Mouse (Mus musculus) cerebellum, adult 2 months (tissue): ENCODE data around the gene Dnajc25.

Experiments
- CTCF ChIP-seq: fragments of 200-500 bp; IDR thresholded peaks from 2 replicates; pipeline ENCODE4 v1.5.1; 2011; ENCODE audit warnings: low read depth, mild to moderate bottlenecking, control low read depth, low read length, moderate library complexity, borderline replicate concordance; ENCODE audit not compliant: insufficient read depth
- POLR2A ChIP-seq: fragments of 200-500 bp; IDR thresholded peaks from 2 replicates; pipeline ENCODE4 v1.6.1; 2011; ENCODE audit warnings: low read length, control low read depth, borderline replicate concordance; ENCODE audit not compliant: insufficient read depth

- TF ChIP-seq POLR2A (no peak), CTCF (no peak)
Measured at GRCm38 (mm10) chr4:58982806-58983205, 12.1 kb upstream of the Dnajc25 start.
